Mouse (Mus musculus) forebrain, embryonic 15.5 days (tissue): ENCODE data around the gene Hsf2bp. TPM values are rescaled to one million over a fixed set of nuclear protein-coding genes. Genes with fewer than 3 reads are reported as not detected.
A peak's percentile ranks its signal among the peaks of the same experiment; 100 is the strongest.

ENCODE experiments used
- ATAC-seq: fragments of 200-750 bp; cut with Nextera tagmentation; replicated peaks from 2 replicates; pipeline ENCODE4 v1.8.0; 2017; ENCODE audit warnings: mild to moderate bottlenecking, moderate TSS enrichment, moderate library complexity
- H3K27ac ChIP-seq: fragments of 300-500 bp; sonication (generic); replicated peaks from 2 replicates; pipeline ENCODE4 v1.5.1; 2015; ENCODE audit warnings: mild to moderate bottlenecking, inconsistent platforms
- H3K27me3 ChIP-seq: fragments of 300-500 bp; sonication (generic); 2 replicates; pipeline ENCODE4 v1.6.1; 2015; ENCODE audit warnings: inconsistent platforms
- H3K36me3 ChIP-seq: fragments of 300-500 bp; sonication (generic); 2 replicates; pipeline ENCODE4 v1.6.1; 2015; ENCODE audit warnings: mild to moderate bottlenecking, inconsistent platforms
- H3K4me1 ChIP-seq: fragments of 300-500 bp; sonication (generic); 2 replicates; pipeline ENCODE4 v1.6.1; 2015; ENCODE audit warnings: inconsistent platforms
- H3K4me2 ChIP-seq: fragments of 300-500 bp; sonication (generic); replicated peaks from 2 replicates; pipeline ENCODE4 v1.6.1; 2015; ENCODE audit warnings: mild to moderate bottlenecking, inconsistent platforms
- H3K4me3 ChIP-seq: fragments of 300-500 bp; sonication (generic); 2 replicates; pipeline ENCODE4 v1.5.1; 2015; ENCODE audit warnings: mild to moderate bottlenecking, inconsistent platforms
- H3K9ac ChIP-seq: fragments of 300-500 bp; sonication (generic); replicated peaks from 2 replicates; pipeline ENCODE4 v1.6.1; 2015; ENCODE audit warnings: mild to moderate bottlenecking, inconsistent platforms
- H3K9me3 ChIP-seq: fragments of 300-500 bp; sonication (generic); 2 replicates; pipeline ENCODE4 v1.6.1; 2016; ENCODE audit warnings: inconsistent platforms
- WGBS: fragments of 180-500 bp; shearing (Covaris S2); methylation state at CpG from one replicate; pipeline ENCODE4 v1.1.7; 2015; ENCODE audit warnings: mixed read lengths; 5-methylcytosine and 5-hydroxymethylcytosine counted together
- polyA plus RNA-seq: library from polyadenylated mRNA; unstranded; fragments of >200 nt; fragmentation: Nextera tagmentation; extraction: Ambion mirVana; gene quantifications from 2 replicates; pipeline ENCODE4 v1.2.1, GENCODE M21; 2015

Hsf2bp gene
- polyA plus RNA-seq, 1 experiment from 2014 or later, result 0.84 TPM

GRCm38 (mm10) chr17:31976501-31976900 is 59.6 kb downstream of the Hsf2bp start:
- Histone ChIP-seq H3K36me3 (no peaks in the 10 kb centered on the region), H3K4me3 (no peak overlapping the region), H3K27ac (no peak overlapping the region), H3K9ac (no peak overlapping the region), H3K9me3 (no peaks in the 10 kb centered on the region), H3K4me1 (no peaks in the 10 kb centered on the region), H3K4me2 (no peak overlapping the region), H3K27me3 (no peaks in the 10 kb centered on the region)
- ATAC-seq, result no peak
- WGBS, result 73% methylated on average over 6 of the region's 6 CpGs

GRCm38 (mm10) chr17:31974694-31975093 is 61.5 kb downstream of the Hsf2bp start:
- Histone ChIP-seq H3K4me2 (no peak overlapping the region), H3K36me3 (no peaks in the 10 kb centered on the region), H3K4me1 (no peaks in the 10 kb centered on the region), H3K9ac (no peak overlapping the region), H3K9me3 (no peaks in the 10 kb centered on the region), H3K27ac (no peak overlapping the region), H3K4me3 (no peak overlapping the region), H3K27me3 (no peaks in the 10 kb centered on the region)
- ATAC-seq, result no peak
- 81% methylated on average over 5 of the region's 5 CpGs for WGBS

- 68% methylated on average over 7 of the region's 7 CpGs for WGBS
These were observed 62.4 kb downstream of the Hsf2bp start for GRCm38 (mm10) chr17:31973664-31974230.

GRCm38 (mm10) chr17:31970890-31971289 is 65.3 kb downstream of the Hsf2bp start:
- H3K9me3 ChIP-seq, result no peaks in the 10 kb centered on the region
- no peak overlapping the region for H3K4me3 ChIP-seq
- no peak overlapping the region for H3K27ac ChIP-seq
- H3K27me3 ChIP-seq, result no peaks in the 10 kb centered on the region
- no peaks in the 10 kb centered on the region for H3K4me1 ChIP-seq
- H3K9ac ChIP-seq, result no peak overlapping the region
- H3K4me2 ChIP-seq, result no peak overlapping the region
- WGBS, result 90% methylated on average over 2 of the region's 2 CpGs
- no peak for ATAC-seq
- no peaks in the 10 kb centered on the region for H3K36me3 ChIP-seq

More at GRCm38 (mm10) chr17:31973664-31974230, 62.4 kb downstream of the Hsf2bp start:
- Histone ChIP-seq H3K4me2 (no peak overlapping the region), H3K9me3 (no peaks in the 10 kb centered on the region), H3K27ac (peak overlapping the region; percentile 58), H3K9ac (no peak overlapping the region), H3K27me3 (no peaks in the 10 kb centered on the region), H3K4me1 (no peaks in the 10 kb centered on the region), H3K36me3 (no peaks in the 10 kb centered on the region), H3K4me3 (no peak overlapping the region)
- ATAC-seq, result no peak

GRCm38 (mm10) chr17:31968801-31969200 is 67.3 kb downstream of the Hsf2bp start:
- no peaks in the 10 kb centered on the region for H3K4me1 ChIP-seq
- H3K27ac ChIP-seq, result no peak overlapping the region
- H3K4me3 ChIP-seq, result no peak overlapping the region
- no peaks in the 10 kb centered on the region for H3K27me3 ChIP-seq
- H3K36me3 ChIP-seq, result no peaks in the 10 kb centered on the region
- WGBS, result 86% methylated on average over 1 of the region's 1 CpGs
- no peak overlapping the region for H3K4me2 ChIP-seq
- no peak for ATAC-seq
- H3K9ac ChIP-seq, result no peak overlapping the region
- no peaks in the 10 kb centered on the region for H3K9me3 ChIP-seq

GRCm38 (mm10) chr17:31967311-31967710 is 68.8 kb downstream of the Hsf2bp start:
- 82% methylated on average over 4 of the region's 4 CpGs for WGBS
- H3K4me1 ChIP-seq, result no peaks in the 10 kb centered on the region
- no peak overlapping the region for H3K9ac ChIP-seq
- no peaks in the 10 kb centered on the region for H3K36me3 ChIP-seq
- no peak overlapping the region for H3K27ac ChIP-seq
- no peaks in the 10 kb centered on the region for H3K27me3 ChIP-seq
- H3K4me2 ChIP-seq, result no peak overlapping the region
- no peak for ATAC-seq
- H3K9me3 ChIP-seq, result no peaks in the 10 kb centered on the region
- no peak overlapping the region for H3K4me3 ChIP-seq

- H3K36me3 ChIP-seq, result no peaks in the 10 kb centered on the region
- no peak for ATAC-seq
- no peaks in the 10 kb centered on the region for H3K4me1 ChIP-seq
- H3K27ac ChIP-seq, result no peak overlapping the region
- no peak overlapping the region for H3K4me2 ChIP-seq
- no peaks in the 10 kb centered on the region for H3K9me3 ChIP-seq
- no peaks in the 10 kb centered on the region for H3K27me3 ChIP-seq
- H3K4me3 ChIP-seq, result no peak overlapping the region
- no peak overlapping the region for H3K9ac ChIP-seq
- WGBS, result 87% methylated on average over 1 of the region's 1 CpGs
These were observed 69.6 kb downstream of the Hsf2bp start for GRCm38 (mm10) chr17:31966566-31966965.

- no peak overlapping the region for H3K27ac ChIP-seq
- H3K4me2 ChIP-seq, result no peak overlapping the region
- H3K36me3 ChIP-seq, result no peaks in the 10 kb centered on the region
- H3K9ac ChIP-seq, result no peak overlapping the region
- H3K27me3 ChIP-seq, result no peaks in the 10 kb centered on the region
- H3K4me3 ChIP-seq, result no peak overlapping the region
- no peaks in the 10 kb centered on the region for H3K9me3 ChIP-seq
- H3K4me1 ChIP-seq, result no peaks in the 10 kb centered on the region
- ATAC-seq, result no peak
- WGBS, result 42% methylated on average over 2 of the region's 2 CpGs
These were observed 70.5 kb downstream of the Hsf2bp start for GRCm38 (mm10) chr17:31965623-31966022.

- Histone ChIP-seq H3K36me3 (no peaks in the 10 kb centered on the region), H3K9me3 (no peaks in the 10 kb centered on the region)
- WGBS, result 68% methylated on average over 4 of the region's 4 CpGs
These were observed 73.2 kb downstream of the Hsf2bp start for GRCm38 (mm10) chr17:31962930-31963329.

GRCm38 (mm10) chr17:31962281-31962680 is 73.9 kb downstream of the Hsf2bp start:
- no peak for ATAC-seq
- WGBS, result 90% methylated on average over 5 of the region's 5 CpGs

More at GRCm38 (mm10) chr17:31962930-31963329, 73.2 kb downstream of the Hsf2bp start:
- Histone ChIP-seq H3K4me1 (no peaks in the 10 kb centered on the region), H3K4me3 (no peak overlapping the region), H3K9ac (no peak overlapping the region), H3K27me3 (no peaks in the 10 kb centered on the region), H3K27ac (no peak overlapping the region), H3K4me2 (no peak overlapping the region)
- ATAC-seq, result no peak

GRCm38 (mm10) chr17:31954551-31955140 is 81.5 kb downstream of the Hsf2bp start:
- no peaks in the 10 kb centered on the region for H3K36me3 ChIP-seq
- no peaks in the 10 kb centered on the region for H3K4me1 ChIP-seq
- H3K4me3 ChIP-seq, result no peak overlapping the region
- WGBS, result 94% methylated on average over 9 of the region's 9 CpGs
- no peak for ATAC-seq
- H3K9ac ChIP-seq, result no peak overlapping the region
- no peak overlapping the region for H3K27ac ChIP-seq
- H3K27me3 ChIP-seq, result no peaks in the 10 kb centered on the region
- H3K4me2 ChIP-seq, result no peak overlapping the region
- no peaks in the 10 kb centered on the region for H3K9me3 ChIP-seq

More at GRCm38 (mm10) chr17:31962281-31962680, 73.9 kb downstream of the Hsf2bp start:
- no peak overlapping the region for H3K4me3 ChIP-seq
- H3K4me1 ChIP-seq, result no peaks in the 10 kb centered on the region
- H3K27ac ChIP-seq, result no peak overlapping the region
- no peaks in the 10 kb centered on the region for H3K9me3 ChIP-seq
- H3K36me3 ChIP-seq, result no peaks in the 10 kb centered on the region
- no peaks in the 10 kb centered on the region for H3K27me3 ChIP-seq
- H3K9ac ChIP-seq, result no peak overlapping the region
- no peak overlapping the region for H3K4me2 ChIP-seq

- Histone ChIP-seq H3K4me2 (no peak overlapping the region), H3K4me3 (no peak overlapping the region), H3K36me3 (no peaks in the 10 kb centered on the region), H3K4me1 (no peaks in the 10 kb centered on the region), H3K27me3 (no peaks in the 10 kb centered on the region), H3K27ac (no peak overlapping the region), H3K9me3 (no peaks in the 10 kb centered on the region), H3K9ac (no peak overlapping the region)
- no peak for ATAC-seq
- WGBS, result 73% methylated on average over 1 of the region's 1 CpGs
These were observed 87.1 kb downstream of the Hsf2bp start for GRCm38 (mm10) chr17:31949076-31949475.

- Histone ChIP-seq H3K4me2 (no peak overlapping the region), H3K9ac (no peak overlapping the region), H3K36me3 (no peaks in the 10 kb centered on the region), H3K4me1 (no peaks in the 10 kb centered on the region), H3K27me3 (no peaks in the 10 kb centered on the region), H3K4me3 (no peak overlapping the region), H3K9me3 (no peaks in the 10 kb centered on the region), H3K27ac (no peak overlapping the region)
- no peak for ATAC-seq
- 92% methylated on average over 9 of the region's 9 CpGs for WGBS
These were observed 89.7 kb downstream of the Hsf2bp start for GRCm38 (mm10) chr17:31946436-31946835.
